ENCODE assay signal across 18 mouse cellular contexts in genomic region chr2:156135695-156136094, GRCm38 (mm10). TPM values are rescaled to one million over a fixed set of nuclear protein-coding genes. Genes with fewer than 3 reads are reported as not detected.
DNase-seq lines count a peak whose midpoint lies in the region; ATAC-seq and TF ChIP-seq lines count a peak whose summit lies in the region.
"Had no signal": no experiment of that assay in that cellular context is flagged by ENCODE, and none has a peak within 500 bp of the region (broad histone marks: within the 10 kb centered on the region; RNA-seq: fewer than 3 reads in every experiment).

No protein-coding gene starts in this region.

- no peak overlapping the region for H3K4me3 ChIP-seq in heart, adult 2 months
- no peak overlapping the region for H3K4me3 ChIP-seq in heart, embryonic 11.5 days (ENCODE audit: low read depth, low read length)
- H3K4me3 ChIP-seq in lung, embryonic 14.5 days (ENCODE audit: low read depth, low read length): no peak overlapping the region
- no peak overlapping the region for H3K4me3 ChIP-seq in E14TG2a.4 (replicated peaks; ENCODE audit: low read length)
- no peak overlapping the region for H3K4me3 ChIP-seq in embryonic fibroblast, embryonic 13.5 days (ENCODE audit: insufficient read depth, low read length)
- H3K4me3 ChIP-seq in neural tube, embryonic 15.5 days (replicated peaks): no peak overlapping the region
- H3K4me3 ChIP-seq: embryonic facial prominence, embryonic 15.5 days; limb, embryonic 10.5 days had no signal

- H3K9me3 ChIP-seq in heart, embryonic 11.5 days (replicated peaks; ENCODE audit: control insufficient read depth, low read length): no peaks in the 10 kb centered on the region
- H3K9me3 ChIP-seq in lung, embryonic 14.5 days (ENCODE audit: low read depth, low read length): no peaks in the 10 kb centered on the region
- H3K9me3 ChIP-seq in E14TG2a.4 (ENCODE audit: low read length): no peaks in the 10 kb centered on the region
- no peaks in the 10 kb centered on the region for H3K9me3 ChIP-seq in neural tube, embryonic 15.5 days (replicated peaks)
- H3K9me3 ChIP-seq: embryonic facial prominence, embryonic 15.5 days; limb, embryonic 10.5 days had no signal

- no peak overlapping the region for H3K9ac ChIP-seq in heart, adult 2 months (ENCODE audit: low read depth, low read length)
- no peak overlapping the region for H3K9ac ChIP-seq in heart, embryonic 11.5 days (ENCODE audit: low read depth, low read length)
- no peak overlapping the region for H3K9ac ChIP-seq in lung, embryonic 14.5 days
- H3K9ac ChIP-seq in neural tube, embryonic 15.5 days (replicated peaks): no peak overlapping the region
- H3K9ac ChIP-seq: embryonic facial prominence, embryonic 15.5 days had no signal

- no peak overlapping the region for H3K4me2 ChIP-seq in heart, embryonic 11.5 days
- H3K4me2 ChIP-seq in lung, embryonic 14.5 days: no peak overlapping the region
- no peak overlapping the region for H3K4me2 ChIP-seq in neural tube, embryonic 15.5 days
- H3K4me2 ChIP-seq: embryonic facial prominence, embryonic 15.5 days had no signal

- H3K4me1 ChIP-seq in heart, adult 2 months (ENCODE audit: control insufficient read depth, insufficient read depth, low read length): no peaks in the 10 kb centered on the region
- no peaks in the 10 kb centered on the region for H3K4me1 ChIP-seq in heart, embryonic 11.5 days (ENCODE audit: control insufficient read depth, insufficient read depth, low read length)
- no peaks in the 10 kb centered on the region for H3K4me1 ChIP-seq in lung, embryonic 14.5 days (ENCODE audit: insufficient read depth)
- peaks cover 18% of the 10 kb centered on the region for H3K4me1 ChIP-seq in E14TG2a.4 (replicated peaks; ENCODE audit: low read depth, low read length)
- no peaks in the 10 kb centered on the region for H3K4me1 ChIP-seq in embryonic fibroblast, embryonic 13.5 days (ENCODE audit: control insufficient read depth, insufficient read depth, low read length)
- H3K4me1 ChIP-seq in neural tube, embryonic 15.5 days: no peaks in the 10 kb centered on the region
- H3K4me1 ChIP-seq: embryonic facial prominence, embryonic 15.5 days; limb, embryonic 10.5 days had no signal

- H3K36me3 ChIP-seq in heart, adult 2 months (ENCODE audit: control insufficient read depth, insufficient read depth, low read length): no peaks in the 10 kb centered on the region
- H3K36me3 ChIP-seq in heart, embryonic 11.5 days (ENCODE audit: control insufficient read depth, insufficient read depth, low read length): no peaks in the 10 kb centered on the region
- peaks cover 26% of the 10 kb centered on the region; the same call in 1 of the 2 replicates for H3K36me3 ChIP-seq in lung, embryonic 14.5 days (ENCODE audit: insufficient read depth)
- H3K36me3 ChIP-seq in E14TG2a.4 (ENCODE audit: insufficient read depth, low read length): peaks cover 56% of the 10 kb centered on the region
- peaks cover 26% of the 10 kb centered on the region; the same call in 1 of the 2 replicates for H3K36me3 ChIP-seq in neural tube, embryonic 15.5 days

- TF ChIP-seq POLR2A in heart, adult 2 months (IDR thresholded peaks at IDR 0.05; ENCODE audit: insufficient read depth, low read depth, low read length): no peak
- no peak for TF ChIP-seq POLR2A in embryonic fibroblast, embryonic 13.5 days (IDR thresholded peaks at IDR 0.05; ENCODE audit: low read depth, low read length)

- peak; percentile 32 for TF ChIP-seq CTCF in heart, adult 2 months (IDR thresholded peaks at IDR 0.05)
- TF ChIP-seq CTCF in lung, embryonic 14.5 days (IDR thresholded peaks at IDR 0.05; ENCODE audit: low read depth): peak; percentile 19; the same call in 1 of the 2 replicates
- TF ChIP-seq CTCF in E14TG2a.4 (conservative IDR thresholded peaks at IDR 0.05; ENCODE audit: low read length): peak; percentile 17
- TF ChIP-seq CTCF in embryonic fibroblast, embryonic 13.5 days (IDR thresholded peaks at IDR 0.05; ENCODE audit: borderline replicate concordance, insufficient read depth, low read length): peak; percentile 26; the same call in 1 of the 2 replicates

- DNase-seq in heart, adult 2 months: no peak
- no peak for DNase-seq in lung, embryonic 14.5 days
- no peak for DNase-seq in lung, adult 18-20 months
- DNase-seq in right cerebral cortex, postnatal 14 days: no peak
- DNase-seq: cerebellum, postnatal 10 days; heart, postnatal 14 days; kidney, adult 9 months; layer of hippocampus, adult 9-11 months; lung, postnatal 14 days had no signal

- no peaks in the 10 kb centered on the region for H3K79me2 ChIP-seq in heart, adult 2 months (replicated peaks; ENCODE audit: control insufficient read depth, insufficient read depth, low read length)

- H3K27me3 ChIP-seq in heart, adult 2 months (ENCODE audit: control insufficient read depth, insufficient read depth, low read length): no peaks in the 10 kb centered on the region
- H3K27me3 ChIP-seq in heart, embryonic 11.5 days (ENCODE audit: control insufficient read depth, insufficient read depth, low read length): no peaks in the 10 kb centered on the region
- H3K27me3 ChIP-seq in lung, embryonic 14.5 days (ENCODE audit: insufficient read depth, low read length): no peaks in the 10 kb centered on the region
- H3K27me3 ChIP-seq in E14TG2a.4 (ENCODE audit: insufficient read depth, low read length): no peaks in the 10 kb centered on the region
- H3K27me3 ChIP-seq in neural tube, embryonic 15.5 days (replicated peaks): no peaks in the 10 kb centered on the region
- H3K27me3 ChIP-seq: embryonic facial prominence, embryonic 15.5 days had no signal

- no peak for TF ChIP-seq EP300 in heart, adult 2 months (IDR thresholded peaks at IDR 0.05; ENCODE audit: insufficient read depth, low read depth, low read length)

- 90% methylated on average over 6 of the region's 6 CpGs for WGBS in heart, adult 2 months
- 80% methylated on average over 6 of the region's 6 CpGs for WGBS in heart, embryonic 11.5 days (ENCODE audit: insufficient replicate concordance)
- WGBS in lung, embryonic 14.5 days: 75% methylated on average over 6 of the region's 6 CpGs
- WGBS in neural tube, embryonic 15.5 days: 90% methylated on average over 6 of the region's 6 CpGs

- intact Hi-C loops in heart, adult 2 months (cut with DNase I): no loop called here

- no peak overlapping the region for H3K27ac ChIP-seq in heart, adult 2 months
- no peak overlapping the region for H3K27ac ChIP-seq in heart, embryonic 11.5 days (ENCODE audit: low read depth, low read length)
- H3K27ac ChIP-seq in lung, embryonic 14.5 days (ENCODE audit: low read depth): no peak overlapping the region
- no peak overlapping the region for H3K27ac ChIP-seq in embryonic fibroblast, embryonic 13.5 days (ENCODE audit: insufficient read depth, low read length)
- H3K27ac ChIP-seq in neural tube, embryonic 15.5 days (replicated peaks): no peak overlapping the region
- H3K27ac ChIP-seq: embryonic facial prominence, embryonic 15.5 days; limb, embryonic 10.5 days had no signal

- ATAC-seq in heart, embryonic 11.5 days (replicated peaks; ENCODE audit: insufficient number of reproducible peaks, low FRiP score, low TSS enrichment): no peak
- no peak for ATAC-seq in lung, embryonic 14.5 days (ENCODE audit: insufficient read depth)
- ATAC-seq in neural tube, embryonic 15.5 days (ENCODE audit: low FRiP score): no peak
- ATAC-seq: activated CD4-positive, CD25-positive, alpha-beta regulatory T cell, adult 4 months; forebrain, embryonic 16.5 days; midbrain, embryonic 16.5 days had no signal

RNA-seq across cellular contexts. Expression of gene Romo1, which starts 8.1 kb away (rescaled TPM):
- 100 to 1,000 TPM; 321 to 367 TPM for total RNA-seq in heart, adult 2 months (2021)
- polyA plus RNA-seq in heart, adult 2 months (2012; rRNA removed): 244 and 304 TPM in 2 replicates
- 428 and 430 TPM in 2 replicates for polyA plus RNA-seq in heart, embryonic 11.5 days (2014; fragmentation: Nextera tagmentation; extraction: Ambion mirVana)
- polyA plus RNA-seq in lung, embryonic 14.5 days (2014; fragmentation: Nextera tagmentation; extraction: Ambion mirVana): 396 and 414 TPM in 2 replicates
- polyA plus RNA-seq in embryonic fibroblast, embryonic 13.5 days (2011; ENCODE audit: insufficient read length, low read depth, missing spikeins): 185 TPM in 2 replicates
- polyA plus RNA-seq in neural tube, embryonic 15.5 days (2015; fragmentation: Nextera tagmentation; extraction: Ambion mirVana): 444 and 463 TPM in 2 replicates

RNA-seq across cellular contexts. Expression of gene Nfs1, which starts 8.3 kb away (rescaled TPM):
- 10 to 100 TPM; 81.4 to 96.6 TPM for total RNA-seq in heart, adult 2 months (2021)
- 83.7 and 116 TPM in 2 replicates for polyA plus RNA-seq in heart, adult 2 months (2012; rRNA removed)
- 55.7 and 58.2 TPM in 2 replicates for polyA plus RNA-seq in heart, embryonic 11.5 days (2014; fragmentation: Nextera tagmentation; extraction: Ambion mirVana)
- polyA plus RNA-seq in lung, embryonic 14.5 days (2014; fragmentation: Nextera tagmentation; extraction: Ambion mirVana): 37.5 and 40.9 TPM in 2 replicates
- polyA plus RNA-seq in embryonic fibroblast, embryonic 13.5 days (2011; ENCODE audit: insufficient read length, low read depth, missing spikeins): 30.2 and 37.7 TPM in 2 replicates
- polyA plus RNA-seq in neural tube, embryonic 15.5 days (2015; fragmentation: Nextera tagmentation; extraction: Ambion mirVana): 29.6 and 40.3 TPM in 2 replicates

RNA-seq across cellular contexts. Expression of gene Gm28036, which starts 8.8 kb away (rescaled TPM):
- 10 to 100 TPM; 11.9 to 13.5 TPM for total RNA-seq in heart, adult 2 months (2021)
- polyA plus RNA-seq in heart, adult 2 months (2012; rRNA removed): 2.8 and 3.4 TPM in 2 replicates
- 11.6 and 14.1 TPM in 2 replicates for polyA plus RNA-seq in heart, embryonic 11.5 days (2014; fragmentation: Nextera tagmentation; extraction: Ambion mirVana)
- 11.0 and 16.6 TPM in 2 replicates for polyA plus RNA-seq in lung, embryonic 14.5 days (2014; fragmentation: Nextera tagmentation; extraction: Ambion mirVana)
- 29.0 and 29.7 TPM in 2 replicates for polyA plus RNA-seq in embryonic fibroblast, embryonic 13.5 days (2011; ENCODE audit: insufficient read length, low read depth, missing spikeins)
- polyA plus RNA-seq in neural tube, embryonic 15.5 days (2015; fragmentation: Nextera tagmentation; extraction: Ambion mirVana): 11.0 and 12.1 TPM in 2 replicates

RNA-seq across cellular contexts. Expression of gene Rbm12, which starts 23.9 kb away (rescaled TPM):
- total RNA-seq in heart, adult 2 months (2021): 10 to 100 TPM; 11.4 TPM
- 12.0 and 13.6 TPM in 2 replicates for polyA plus RNA-seq in heart, adult 2 months (2012; rRNA removed)
- polyA plus RNA-seq in heart, embryonic 11.5 days (2014; fragmentation: Nextera tagmentation; extraction: Ambion mirVana): 22.3 and 25.8 TPM in 2 replicates
- polyA plus RNA-seq in lung, embryonic 14.5 days (2014; fragmentation: Nextera tagmentation; extraction: Ambion mirVana): 36.9 and 41.2 TPM in 2 replicates
- polyA plus RNA-seq in embryonic fibroblast, embryonic 13.5 days (2011; ENCODE audit: insufficient read length, low read depth, missing spikeins): 24.8 and 27.4 TPM in 2 replicates
- 17.7 and 21.9 TPM in 2 replicates for polyA plus RNA-seq in neural tube, embryonic 15.5 days (2015; fragmentation: Nextera tagmentation; extraction: Ambion mirVana)

RNA-seq across cellular contexts. Expression of gene Cpne1, which starts 23.9 kb away (rescaled TPM):
- total RNA-seq in heart, adult 2 months (2021): 10 to 100 TPM in 1 of 2 experiments, 1 to 10 TPM in 1; 8.1 to 12.2 TPM
- polyA plus RNA-seq in heart, adult 2 months (2012; rRNA removed): 31.8 and 37.1 TPM in 2 replicates
- polyA plus RNA-seq in heart, embryonic 11.5 days (2014; fragmentation: Nextera tagmentation; extraction: Ambion mirVana): 29.5 and 35.7 TPM in 2 replicates
- polyA plus RNA-seq in lung, embryonic 14.5 days (2014; fragmentation: Nextera tagmentation; extraction: Ambion mirVana): 66.7 and 70.2 TPM in 2 replicates
- 59.3 and 67.9 TPM in 2 replicates for polyA plus RNA-seq in embryonic fibroblast, embryonic 13.5 days (2011; ENCODE audit: insufficient read length, low read depth, missing spikeins)
- polyA plus RNA-seq in neural tube, embryonic 15.5 days (2015; fragmentation: Nextera tagmentation; extraction: Ambion mirVana): 28.3 and 35.3 TPM in 2 replicates
